Mouse (Mus musculus) hindbrain, embryonic 15.5 days (tissue): Measurements from ENCODE around the gene Hs6st3. TPM values are rescaled to one million over a fixed set of nuclear protein-coding genes. Genes with fewer than 3 reads are reported as not detected.

Experiments used
- ATAC-seq: fragments of 200-750 bp; cut with Nextera tagmentation; 2 replicates; pipeline ENCODE4 v1.8.0; 2017; ENCODE audit warnings: low read depth, moderate number of reproducible peaks, moderate TSS enrichment; ENCODE audit not compliant: low FRiP score
- H3K27ac ChIP-seq: fragments of 300-500 bp; sonication (generic); replicated peaks from 2 replicates; pipeline ENCODE4 v1.5.1; 2015; ENCODE audit warnings: mild to moderate bottlenecking, inconsistent platforms
- H3K27me3 ChIP-seq: fragments of 300-500 bp; sonication (generic); 2 replicates; pipeline ENCODE4 v1.6.1; 2015; ENCODE audit warnings: control low read depth, inconsistent platforms
- H3K36me3 ChIP-seq: fragments of 300-500 bp; sonication (generic); 2 replicates; pipeline ENCODE4 v1.6.1; 2015; ENCODE audit warnings: control low read depth, inconsistent platforms
- H3K4me1 ChIP-seq: fragments of 300-500 bp; sonication (generic); replicated peaks from 2 replicates; pipeline ENCODE4 v1.6.1; 2015; ENCODE audit warnings: control low read depth, inconsistent platforms
- H3K4me2 ChIP-seq: fragments of 300-500 bp; sonication (generic); 2 replicates; pipeline ENCODE4 v1.6.1; 2015; ENCODE audit warnings: moderate library complexity, mild to moderate bottlenecking, inconsistent platforms
- H3K4me3 ChIP-seq: fragments of 300-500 bp; sonication (generic); 2 replicates; pipeline ENCODE4 v1.5.1; 2015; ENCODE audit warnings: mild to moderate bottlenecking, inconsistent platforms
- H3K9ac ChIP-seq: fragments of 300-500 bp; sonication (generic); 2 replicates; pipeline ENCODE4 v1.6.1; 2015; ENCODE audit warnings: inconsistent platforms
- H3K9me3 ChIP-seq: fragments of 300-500 bp; sonication (generic); 2 replicates; pipeline ENCODE4 v1.6.1; 2016; ENCODE audit warnings: control low read depth, inconsistent platforms
- WGBS: fragments of 180-500 bp; shearing (Covaris S2); methylation state at CpG from one replicate; pipeline ENCODE4 v1.1.7; 2015; 5-methylcytosine and 5-hydroxymethylcytosine counted together
- polyA plus RNA-seq: library from polyadenylated mRNA; unstranded; fragments of >200 nt; fragmentation: Nextera tagmentation; extraction: Ambion mirVana; gene quantifications from 2 replicates; pipeline ENCODE4 v1.2.1, GENCODE M21; 2015

Gene Hs6st3
- polyA plus RNA-seq, 1 experiment from 2014 or later: 3.0 TPM

- peaks cover 20% of the 10 kb centered on the region for H3K4me1 ChIP-seq
- no peaks in the 10 kb centered on the region for H3K9me3 ChIP-seq
- H3K9ac ChIP-seq: peak overlapping the region; percentile 43
- H3K27ac ChIP-seq: peak overlapping the region; percentile 33
- H3K27me3 ChIP-seq: peaks cover 13% of the 10 kb centered on the region
- H3K4me3 ChIP-seq: peak overlapping the region; percentile 62
- peak; percentile 89 for ATAC-seq
- H3K4me2 ChIP-seq: peak overlapping the region; percentile 76
- WGBS: 1% methylated on average over 38 of the region's 38 CpGs
- no peaks in the 10 kb centered on the region for H3K36me3 ChIP-seq
Measured at GRCm38 (mm10) chr14:119137512-119137905, 632 bp upstream of the Hs6st3 start.

- peaks cover 13% of the 10 kb centered on the region for H3K27me3 ChIP-seq
Measured at GRCm38 (mm10) chr14:119138786-119139100, 602 bp downstream of the Hs6st3 start.

GRCm38 (mm10) chr14:119139381-119139950 is 1.3 kb downstream of the Hs6st3 start:
- Histone ChIP-seq H3K9me3 (no peaks in the 10 kb centered on the region), H3K4me2 (peak overlapping the region; percentile 76), H3K4me3 (peak overlapping the region; percentile 62), H3K36me3 (no peaks in the 10 kb centered on the region), H3K4me1 (peaks cover 20% of the 10 kb centered on the region), H3K9ac (peak overlapping the region; percentile 43), H3K27me3 (peaks cover 13% of the 10 kb centered on the region), H3K27ac (no peak overlapping the region)
- no peak for ATAC-seq
- 31% methylated on average over 9 of the region's 9 CpGs for WGBS

More at GRCm38 (mm10) chr14:119138786-119139100, 602 bp downstream of the Hs6st3 start:
- Histone ChIP-seq H3K9me3 (no peaks in the 10 kb centered on the region), H3K27ac (no peak overlapping the region), H3K4me1 (peaks cover 20% of the 10 kb centered on the region), H3K9ac (peak overlapping the region; percentile 43), H3K4me3 (peak overlapping the region; percentile 62), H3K36me3 (no peaks in the 10 kb centered on the region), H3K4me2 (peak overlapping the region; percentile 76)
- no peak for ATAC-seq
- WGBS: 1% methylated on average over 20 of the region's 20 CpGs

- no peak overlapping the region for H3K9ac ChIP-seq
- H3K27ac ChIP-seq: no peak overlapping the region
- H3K4me3 ChIP-seq: no peak overlapping the region
- no peaks in the 10 kb centered on the region for H3K27me3 ChIP-seq
- H3K36me3 ChIP-seq: no peaks in the 10 kb centered on the region
- ATAC-seq: no peak
- no peak overlapping the region for H3K4me2 ChIP-seq
- 70% methylated on average over 2 of the region's 2 CpGs for whole genome bisulfite sequencing
- no peaks in the 10 kb centered on the region for H3K4me1 ChIP-seq
- H3K9me3 ChIP-seq: no peaks in the 10 kb centered on the region
Measured at GRCm38 (mm10) chr14:119153088-119153487, 14.9 kb downstream of the Hs6st3 start.

GRCm38 (mm10) chr14:119193905-119194304 is 55.8 kb downstream of the Hs6st3 start:
- no peak for ATAC-seq
- WGBS: 86% methylated on average over 9 of the region's 9 CpGs
- no peaks in the 10 kb centered on the region for H3K36me3 ChIP-seq
- no peak overlapping the region for H3K4me3 ChIP-seq
- no peaks in the 10 kb centered on the region for H3K4me1 ChIP-seq
- H3K4me2 ChIP-seq: no peak overlapping the region
- H3K27me3 ChIP-seq: no peaks in the 10 kb centered on the region
- no peak overlapping the region for H3K9ac ChIP-seq
- H3K27ac ChIP-seq: no peak overlapping the region
- no peaks in the 10 kb centered on the region for H3K9me3 ChIP-seq

- 90% methylated on average over 7 of the region's 7 CpGs for WGBS
- Histone ChIP-seq H3K4me3 (no peak overlapping the region), H3K9me3 (no peaks in the 10 kb centered on the region), H3K4me2 (no peak overlapping the region), H3K36me3 (no peaks in the 10 kb centered on the region), H3K27me3 (no peaks in the 10 kb centered on the region), H3K4me1 (no peaks in the 10 kb centered on the region), H3K27ac (no peak overlapping the region), H3K9ac (no peak overlapping the region)
- no peak for ATAC-seq
Measured at GRCm38 (mm10) chr14:119203508-119203907, 65.4 kb downstream of the Hs6st3 start.

GRCm38 (mm10) chr14:119215576-119216309 is 77.6 kb downstream of the Hs6st3 start:
- H3K27me3 ChIP-seq: no peaks in the 10 kb centered on the region
- H3K4me2 ChIP-seq: no peak overlapping the region
- no peak overlapping the region for H3K27ac ChIP-seq
- no peak overlapping the region for H3K4me3 ChIP-seq
- WGBS: 69% methylated on average over 13 of the region's 13 CpGs
- H3K36me3 ChIP-seq: no peaks in the 10 kb centered on the region
- H3K9me3 ChIP-seq: no peaks in the 10 kb centered on the region
- ATAC-seq: no peak
- no peak overlapping the region for H3K9ac ChIP-seq
- 0 out of 2 replicates have a peak, but pooled peaks cover 6% of the 10 kb centered on the region for H3K4me1 ChIP-seq

- ATAC-seq: no peak
- Histone ChIP-seq H3K27ac (no peak overlapping the region), H3K4me1 (no peaks in the 10 kb centered on the region), H3K9ac (no peak overlapping the region), H3K4me3 (no peak overlapping the region), H3K4me2 (no peak overlapping the region), H3K9me3 (no peaks in the 10 kb centered on the region), H3K27me3 (no peaks in the 10 kb centered on the region), H3K36me3 (no peaks in the 10 kb centered on the region)
- 89% methylated on average over 3 of the region's 3 CpGs for WGBS
Measured at GRCm38 (mm10) chr14:119227709-119228338, 89.7 kb downstream of the Hs6st3 start.

GRCm38 (mm10) chr14:119233598-119233997 is 95.5 kb downstream of the Hs6st3 start:
- 40% methylated on average over 2 of the region's 2 CpGs for WGBS
- Histone ChIP-seq H3K27me3 (no peaks in the 10 kb centered on the region), H3K9ac (no peak overlapping the region), H3K9me3 (no peaks in the 10 kb centered on the region), H3K4me3 (no peak overlapping the region), H3K4me1 (no peaks in the 10 kb centered on the region), H3K4me2 (no peak overlapping the region), H3K36me3 (no peaks in the 10 kb centered on the region), H3K27ac (no peak overlapping the region)
- no peak for ATAC-seq

GRCm38 (mm10) chr14:119247131-119247530 is 109.0 kb downstream of the Hs6st3 start:
- 93% methylated on average over 6 of the region's 6 CpGs for WGBS
- H3K36me3 ChIP-seq: no peaks in the 10 kb centered on the region
- H3K27me3 ChIP-seq: no peaks in the 10 kb centered on the region
- no peaks in the 10 kb centered on the region for H3K9me3 ChIP-seq
- no peak overlapping the region for H3K4me3 ChIP-seq
- H3K4me2 ChIP-seq: no peak overlapping the region
- H3K9ac ChIP-seq: no peak overlapping the region
- H3K4me1 ChIP-seq: no peaks in the 10 kb centered on the region
- H3K27ac ChIP-seq: no peak overlapping the region
- no peak for ATAC-seq

GRCm38 (mm10) chr14:119248001-119248607 is 110.0 kb downstream of the Hs6st3 start:
- H3K9me3 ChIP-seq: no peaks in the 10 kb centered on the region
- no peaks in the 10 kb centered on the region for H3K36me3 ChIP-seq
- H3K4me3 ChIP-seq: no peak overlapping the region
- H3K9ac ChIP-seq: no peak overlapping the region
- H3K27ac ChIP-seq: no peak overlapping the region
- H3K27me3 ChIP-seq: no peaks in the 10 kb centered on the region
- 85% methylated on average over 16 of the region's 16 CpGs for WGBS
- H3K4me2 ChIP-seq: no peak overlapping the region
- no peak for ATAC-seq
- H3K4me1 ChIP-seq: no peaks in the 10 kb centered on the region

GRCm38 (mm10) chr14:119250353-119250752 is 112.2 kb downstream of the Hs6st3 start:
- 69% methylated on average over 10 of the region's 10 CpGs for WGBS
- Histone ChIP-seq H3K4me2 (no peak overlapping the region), H3K27me3 (no peaks in the 10 kb centered on the region), H3K9me3 (no peaks in the 10 kb centered on the region), H3K36me3 (no peaks in the 10 kb centered on the region), H3K9ac (no peak overlapping the region), H3K4me3 (no peak overlapping the region), H3K27ac (no peak overlapping the region), H3K4me1 (no peaks in the 10 kb centered on the region)
- ATAC-seq: no peak
